Mouse (Mus musculus) megakaryocyte, embryonic 14.5 days (primary cell): ENCODE measurements around the gene Hnmt.

Experiments
- FLI1 ChIP-seq: IDR thresholded peaks from 2 replicates; pipeline ENCODE4 v1.6.1; 2012; ENCODE audit warnings: low read length, inconsistent platforms, mixed read lengths
- GATA1 ChIP-seq: IDR thresholded peaks from 3 replicates; pipeline ENCODE4 v1.6.1; 2012; ENCODE audit warnings: mixed read lengths, low read length, inconsistent platforms, borderline replicate concordance

DNA sequence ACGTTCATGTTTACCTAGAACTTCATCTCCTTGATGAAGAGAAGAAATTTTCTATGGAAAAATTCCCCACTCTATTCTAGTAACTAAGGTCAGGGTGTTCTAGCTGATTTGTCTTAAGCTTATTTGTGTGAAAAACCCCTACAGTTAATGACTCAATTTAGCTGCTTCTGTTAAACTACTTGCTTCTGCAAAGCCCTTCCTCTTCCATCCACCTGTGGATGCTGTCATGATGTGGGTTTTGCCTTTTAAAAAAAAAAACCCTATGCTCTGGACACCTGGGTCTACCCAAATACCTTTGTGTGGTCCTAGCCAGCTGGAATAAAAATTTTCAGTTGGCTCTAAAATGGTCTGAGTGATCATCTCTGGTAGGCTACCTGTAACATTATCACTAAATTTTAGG, 49.9 kb downstream of the Hnmt start:
- TF ChIP-seq GATA1, result no peak
- no peak for TF ChIP-seq FLI1
